Mouse (Mus musculus) kidney, adult 2 months (tissue): ENCODE data around the gene Armh3.

Experiments
- CTCF ChIP-seq: fragments of 200-500 bp; conservative IDR thresholded peaks from 2 replicates; pipeline ENCODE4 v1.5.1; 2011; ENCODE audit warnings: low read depth, mild to moderate bottlenecking, control low read depth, low read length, moderate library complexity, mixed read lengths; ENCODE audit not compliant: insufficient read depth, insufficient read length
- POLR2A ChIP-seq: fragments of 200-500 bp; IDR thresholded peaks from one replicate; pipeline ENCODE4 v1.6.1; 2011; ENCODE audit warnings: low read depth, low read length, control low read depth

GRCm38 (mm10) chr19:45854521-45854920, 143.8 kb downstream of the Armh3 start:
- no peak for TF ChIP-seq POLR2A
- no peak for TF ChIP-seq CTCF
